8 mouse cellular contexts compared by ENCODE assay signal in the genomic region with DNA sequence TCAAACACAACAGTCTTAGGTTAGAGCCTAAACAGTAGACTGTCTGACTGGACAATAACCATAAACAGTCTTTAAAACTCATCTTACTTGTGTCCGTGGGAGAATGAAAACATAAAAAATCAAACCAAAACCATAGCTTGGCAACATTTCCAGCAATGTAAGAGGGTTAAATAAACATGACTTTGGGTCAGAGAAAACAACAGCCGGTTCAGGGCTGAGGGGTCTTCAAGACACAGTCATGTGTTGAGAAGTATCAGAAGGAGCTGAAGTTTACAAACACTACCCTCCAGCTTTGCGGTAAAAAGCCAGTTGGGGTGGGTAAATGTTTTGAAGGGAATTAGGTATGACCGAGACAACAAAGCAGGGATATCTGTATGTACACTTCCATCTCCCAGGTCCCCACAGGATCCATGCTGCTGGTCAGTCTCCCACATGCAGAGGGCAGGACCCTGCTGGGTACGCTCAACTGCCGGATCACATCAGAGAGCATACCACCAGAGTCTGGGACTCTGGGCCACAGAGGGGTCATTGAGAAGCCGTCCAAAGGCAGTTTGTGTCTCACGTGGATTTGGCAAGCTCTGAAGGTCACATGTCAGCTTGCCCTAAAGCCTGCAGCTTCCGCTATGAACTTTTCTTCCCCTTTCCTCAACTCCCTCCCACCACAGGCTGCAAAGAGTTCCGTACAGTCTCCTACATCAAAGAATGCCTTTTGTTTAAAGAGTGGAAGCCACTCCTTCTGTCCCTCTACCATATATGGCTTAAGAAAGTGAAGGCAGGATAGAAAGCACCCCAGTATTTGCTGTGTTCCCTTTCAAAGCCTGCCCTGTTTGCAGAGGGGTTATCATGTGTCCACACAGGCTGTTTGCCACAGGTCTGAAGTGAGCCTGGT.
DNase-seq lines count a peak whose midpoint lies in the region; ATAC-seq and TF ChIP-seq lines count a peak whose summit lies in the region.

No protein-coding gene starts in this region.

- ATAC-seq in embryonic facial prominence, embryonic 12.5 days (ENCODE audit: insufficient number of reproducible peaks, insufficient read depth, low FRiP score, low TSS enrichment), result no peak
- ATAC-seq in intestine, postnatal 0 days, result peak; percentile 43; the same call in 1 of the 2 replicates

- no peak overlapping the region for H3K9ac ChIP-seq in embryonic facial prominence, embryonic 12.5 days
- no peak overlapping the region for H3K9ac ChIP-seq in intestine, postnatal 0 days (ENCODE audit: low read depth, low read length)

- H3K36me3 ChIP-seq in embryonic facial prominence, embryonic 12.5 days, result no peaks in the 10 kb centered on the region
- no peaks in the 10 kb centered on the region for H3K36me3 ChIP-seq in intestine, postnatal 0 days (ENCODE audit: control insufficient read depth, insufficient read depth)
- no peaks in the 10 kb centered on the region for H3K36me3 ChIP-seq in spleen, adult 2 months (ENCODE audit: control insufficient read depth, insufficient read depth, low read length)

- H3K27ac ChIP-seq in embryonic facial prominence, embryonic 12.5 days, result no peak overlapping the region
- H3K27ac ChIP-seq in intestine, postnatal 0 days (ENCODE audit: low read depth, low read length), result peak overlapping the region; percentile 15; the same call in 1 of the 2 replicates
- peak overlapping the region; percentile 62 for H3K27ac ChIP-seq in spleen, adult 2 months (ENCODE audit: insufficient read depth, low read length)
- H3K27ac ChIP-seq in cerebellum, adult 2 months (ENCODE audit: insufficient read depth, low read length), result no peak overlapping the region

- no peaks in the 10 kb centered on the region for H3K9me3 ChIP-seq in embryonic facial prominence, embryonic 12.5 days
- no peaks in the 10 kb centered on the region for H3K9me3 ChIP-seq in intestine, postnatal 0 days (ENCODE audit: control insufficient read depth)

- no peak overlapping the region for H3K4me3 ChIP-seq in embryonic facial prominence, embryonic 12.5 days
- H3K4me3 ChIP-seq in intestine, postnatal 0 days (ENCODE audit: low read depth, low read length), result no peak overlapping the region
- no peak overlapping the region for H3K4me3 ChIP-seq in spleen, adult 2 months (ENCODE audit: extremely low read depth, insufficient read depth, insufficient read length)
- no peak overlapping the region for H3K4me3 ChIP-seq in cerebellum, adult 2 months (replicated peaks; ENCODE audit: insufficient read depth, low read depth, low read length)

- TF ChIP-seq CTCF in intestine, postnatal 0 days (IDR thresholded peaks at IDR 0.05; ENCODE audit: low read depth), result no peak
- TF ChIP-seq CTCF in spleen, adult 2 months (IDR thresholded peaks at IDR 0.05; ENCODE audit: extremely low read depth, insufficient read depth, insufficient read length, insufficient replicate concordance), result no peak
- TF ChIP-seq CTCF in cerebellum, adult 2 months (IDR thresholded peaks at IDR 0.05; ENCODE audit: borderline replicate concordance, insufficient read depth, low read depth, low read length), result no peak

- 0 out of 2 replicates have a peak overlapping the region, but pooled peaks have one; percentile 5 for H3K4me2 ChIP-seq in embryonic facial prominence, embryonic 12.5 days (replicated peaks)
- peak overlapping the region; percentile 41; the same call in 1 of the 2 replicates for H3K4me2 ChIP-seq in intestine, postnatal 0 days (replicated peaks; ENCODE audit: low read depth)

- TF ChIP-seq POLR2A in spleen, adult 2 months (IDR thresholded peaks at IDR 0.05; ENCODE audit: low read depth, low read length), result no peak
- no peak for TF ChIP-seq POLR2A in cerebellum, adult 2 months (IDR thresholded peaks at IDR 0.05; ENCODE audit: borderline replicate concordance, insufficient read depth, low read length)

- WGBS in embryonic facial prominence, embryonic 12.5 days, result 32% methylated on average over 10 of the region's 10 CpGs
- WGBS in intestine, postnatal 0 days, result 23% methylated on average over 10 of the region's 10 CpGs
- 38% methylated on average over 10 of the region's 10 CpGs for WGBS in spleen, adult 2 months
- WGBS in cerebellum, adult 2 months, result 53% methylated on average over 10 of the region's 10 CpGs

- peaks cover 6% of the 10 kb centered on the region; the same call in 1 of the 2 replicates for H3K4me1 ChIP-seq in embryonic facial prominence, embryonic 12.5 days
- H3K4me1 ChIP-seq in intestine, postnatal 0 days (replicated peaks; ENCODE audit: control insufficient read depth, insufficient read depth, low read length), result no peaks in the 10 kb centered on the region
- peaks cover 3% of the 10 kb centered on the region; the same call in 1 of the 2 replicates for H3K4me1 ChIP-seq in spleen, adult 2 months (ENCODE audit: control insufficient read depth, insufficient read depth, insufficient read length)
- H3K4me1 ChIP-seq in cerebellum, adult 2 months (ENCODE audit: control insufficient read depth, insufficient read depth, low read length), result no peaks in the 10 kb centered on the region

- no peaks in the 10 kb centered on the region for H3K27me3 ChIP-seq in embryonic facial prominence, embryonic 12.5 days
- no peaks in the 10 kb centered on the region for H3K27me3 ChIP-seq in intestine, postnatal 0 days (replicated peaks; ENCODE audit: control insufficient read depth, insufficient read depth, low read length)
- H3K27me3 ChIP-seq in spleen, adult 2 months (ENCODE audit: control insufficient read depth, insufficient read depth, low read length), result no peaks in the 10 kb centered on the region
- no peaks in the 10 kb centered on the region for H3K27me3 ChIP-seq in cerebellum, adult 2 months (ENCODE audit: control insufficient read depth, insufficient read depth, low read length)

- intact Hi-C loops in left cerebral cortex, postnatal 14 days (cut with DNase I), result no loop called here
- intact Hi-C loops in left cerebral cortex, postnatal 4 days (cut with DNase I), result no loop called here

- DNase-seq in left cerebral cortex, postnatal 14 days (ENCODE audit: low spot score in 2 of 2), result peak; percentile 20 to 47
- no peak for DNase-seq in left cerebral cortex, postnatal 4 days
- DNase-seq in lung, adult 18-20 months, result peak; percentile 50 to 52
- peak; percentile 21 to 41 for DNase-seq in spleen, adult 2 months (ENCODE audit: low read depth in 1 of 2, low spot score in 2 of 2)
- DNase-seq in cerebellum, adult 2 months, result no peak
- no peak for DNase-seq in right cerebral cortex, postnatal 14 days

Comparison
In these comparisons a context has a peak if more than half of its experiments do, and no peak if none do; other contexts are left out.
1. DNase-seq: peak in left cerebral cortex, postnatal 14 days (2 of 2), lung, adult 18-20 months (2 of 2) and spleen, adult 2 months (2 of 2); none in left cerebral cortex, postnatal 4 days (single experiment), cerebellum, adult 2 months (0 of 2) and right cerebral cortex, postnatal 14 days (single experiment).
2. H3K27ac ChIP-seq: peak in intestine, postnatal 0 days (single experiment) and spleen, adult 2 months (single experiment); none in embryonic facial prominence, embryonic 12.5 days (single experiment) and cerebellum, adult 2 months (single experiment).